Mouse (Mus musculus): ENCODE measurements around the gene Teddm1a. TPM values are rescaled to one million over a fixed set of nuclear protein-coding genes. Genes with fewer than 3 reads are reported as not detected.

The Teddm1a gene
- total and polyA plus RNA-seq, 3 experiments, result not detected

- peaks cover 3 to 19% of the 10 kb centered on the region in 2 experiments; a peak in 3 of 4 replicates for H3K4me1 ChIP-seq (ENCODE audit: control insufficient read depth in 1 of 2, insufficient read depth in 2 of 2)
- DNase-seq (ENCODE audit: extremely low read depth), result no peak
- no peak overlapping the region for H3K4me3 ChIP-seq (replicated peaks in 1 of 3; ENCODE audit: low read depth in 2 of 3, low read length in 2 of 3, poor library complexity in 1 of 3)
- no peak overlapping the region for H3K9ac ChIP-seq (ENCODE audit: insufficient read depth, low read depth)
- no peak overlapping the region for H3K27ac ChIP-seq (ENCODE audit: insufficient read depth, low read depth)
- TF ChIP-seq JUND (conservative IDR thresholded peaks at IDR 0.05; ENCODE audit: low read depth, low read length), result no peak
- TF ChIP-seq MYC (IDR thresholded peaks at IDR 0.05; ENCODE audit: low read depth, low read length), result no peak
- TF ChIP-seq ZMIZ1 (IDR thresholded peaks at IDR 0.05; ENCODE audit: low read depth, low read length), result no peak
- TF ChIP-seq KAT2A (IDR thresholded peaks at IDR 0.05; ENCODE audit: insufficient replicate concordance, low read length), result no peak
- TF ChIP-seq GABPA (IDR thresholded peaks at IDR 0.05; ENCODE audit: insufficient replicate concordance, low read depth, low read length), result no peak
- TF ChIP-seq RAD21 (IDR thresholded peaks at IDR 0.05; ENCODE audit: low read depth, low read length), result no peak
- no peak for TF ChIP-seq SIN3A (IDR thresholded peaks at IDR 0.05; ENCODE audit: low read length)
- TF ChIP-seq IRF4 (IDR thresholded peaks at IDR 0.05; ENCODE audit: low read depth, low read length), result no peak
- TF ChIP-seq NELFE (IDR thresholded peaks at IDR 0.05; ENCODE audit: low read depth, low read length), result no peak
- TF ChIP-seq EP300 (IDR thresholded peaks at IDR 0.05; ENCODE audit: low read length), result no peak
- no peak for TF ChIP-seq UBTF (IDR thresholded peaks at IDR 0.05; ENCODE audit: low read depth, low read length)
- TF ChIP-seq MAX (IDR thresholded peaks at IDR 0.05; ENCODE audit: low read length), result no peak
- TF ChIP-seq MAFK (IDR thresholded peaks at IDR 0.05; ENCODE audit: insufficient replicate concordance, low read length), result no peak
- TF ChIP-seq CHD1 (IDR thresholded peaks at IDR 0.05; ENCODE audit: low read depth, low read length), result no peak
- no peak for TF ChIP-seq MEF2A (IDR thresholded peaks at IDR 0.05; ENCODE audit: borderline replicate concordance, low read depth, low read length)
- in situ Hi-C loops (cut with MboI; ENCODE audit: low pct_ligation_motif_present, low pct_unique_long_range_greater_than_20kb, low sequenced_read_pairs), result loop anchor here (5.0 to 10.0 kb wide), 3 partner anchors 141 to 284 kb away; no protein-coding TSS in a partner anchor
- H3K79me2 ChIP-seq (replicated peaks; ENCODE audit: control insufficient read depth, extremely low read depth, insufficient read depth, poor library complexity, severe bottlenecking), result no peaks in the 10 kb centered on the region
- dilution Hi-C loops (cut with MboI; ENCODE audit: extremely low pct_ligation_motif_present, extremely low pct_unique_long_range_greater_than_20kb, low sequenced_read_pairs), result no loop called here
- H3K27me3 ChIP-seq (replicated peaks), result peaks cover 6% of the 10 kb centered on the region
- H3K9me3 ChIP-seq (replicated peaks; ENCODE audit: low read length), result no peaks in the 10 kb centered on the region
- H3K36me3 ChIP-seq (replicated peaks in 1 of 2; ENCODE audit: control insufficient read depth in 1 of 2, insufficient read depth in 1 of 2, low read length in 1 of 2), result no peaks in the 10 kb centered on the region
- H3K4me2 ChIP-seq (ENCODE audit: insufficient read depth, low read depth, poor library complexity, severe bottlenecking), result no peak overlapping the region
These were observed 2.2 kb downstream of the Teddm1a start for GRCm38 (mm10) chr1:153893746-153894145.

DNA sequence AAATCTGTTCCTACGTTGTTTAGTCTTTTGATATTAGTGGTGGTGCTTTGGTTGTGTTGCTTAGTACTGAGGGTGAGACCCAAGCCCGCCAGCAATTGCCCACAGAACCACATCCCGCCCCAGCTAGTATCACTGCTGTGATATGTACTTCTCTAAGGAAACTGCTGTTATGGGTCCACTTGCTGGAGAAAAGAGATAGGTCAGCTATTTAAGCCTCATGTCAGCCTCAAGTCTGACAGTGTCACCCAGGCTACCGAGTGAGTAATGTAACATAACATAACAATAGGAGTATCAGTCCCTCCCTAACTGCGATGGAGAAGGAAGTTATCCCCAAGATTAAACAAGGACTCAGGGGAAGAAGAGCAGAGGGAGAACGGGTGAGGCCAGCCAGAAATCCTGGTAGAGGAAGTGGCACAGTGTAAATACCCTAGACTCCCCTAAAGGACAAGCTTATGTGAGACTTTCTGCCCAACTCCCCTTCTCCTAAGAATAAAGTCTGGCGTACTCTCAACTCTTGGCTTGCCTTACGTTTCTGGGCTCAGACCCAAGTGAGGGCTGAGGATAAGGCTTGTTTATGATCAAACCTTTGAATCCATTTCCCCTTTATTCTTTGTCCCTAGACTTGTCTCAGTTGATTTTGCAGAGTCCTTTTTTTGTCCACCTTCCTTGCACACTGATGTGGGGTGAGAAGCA is 2.8 kb downstream of the Teddm1a start:
- H3K36me3 ChIP-seq (replicated peaks in 1 of 2; ENCODE audit: control insufficient read depth in 1 of 2, insufficient read depth in 1 of 2, low read length in 1 of 2), result no peaks in the 10 kb centered on the region
- dilution Hi-C loops (cut with MboI; ENCODE audit: extremely low pct_ligation_motif_present, extremely low pct_unique_long_range_greater_than_20kb, low sequenced_read_pairs) (no loop called here), in situ Hi-C loops (cut with MboI; ENCODE audit: low pct_ligation_motif_present, low pct_unique_long_range_greater_than_20kb, low sequenced_read_pairs) (loop anchor here (5.0 to 10.0 kb wide), 3 partner anchors 140 to 283 kb away; no protein-coding TSS in a partner anchor)
- H3K4me2 ChIP-seq (ENCODE audit: insufficient read depth, low read depth, poor library complexity, severe bottlenecking), result no peak overlapping the region
- H3K9ac ChIP-seq (ENCODE audit: insufficient read depth, low read depth), result no peak overlapping the region
- no peaks in the 10 kb centered on the region for H3K9me3 ChIP-seq (replicated peaks; ENCODE audit: low read length)
- no peak overlapping the region for H3K27ac ChIP-seq (ENCODE audit: insufficient read depth, low read depth)
- no peak for TF ChIP-seq PAX5 (IDR thresholded peaks at IDR 0.05; ENCODE audit: low read length)
- TF ChIP-seq SIN3A (IDR thresholded peaks at IDR 0.05; ENCODE audit: low read length), result 0 out of 2 replicates have a peak, but pooled peaks have one; percentile 35
- peaks cover 6% of the 10 kb centered on the region for H3K27me3 ChIP-seq (replicated peaks)
- DNase-seq (ENCODE audit: extremely low read depth), result no peak
- H3K4me1 ChIP-seq (ENCODE audit: control insufficient read depth in 1 of 2, insufficient read depth in 2 of 2), result peaks cover 3 to 25% of the 10 kb centered on the region in 2 experiments; a peak in 3 of 4 replicates
- H3K79me2 ChIP-seq (replicated peaks; ENCODE audit: control insufficient read depth, extremely low read depth, insufficient read depth, poor library complexity, severe bottlenecking), result no peaks in the 10 kb centered on the region
- no peak overlapping the region for H3K4me3 ChIP-seq (replicated peaks in 1 of 3; ENCODE audit: low read depth in 2 of 3, low read length in 2 of 3, poor library complexity in 1 of 3)

Measured in CH12.LX (cell line).